Mouse (Mus musculus): ENCODE measurements at regions not wholly inside any gene's neighbourhood (a gene's known extent, or its start where the extent isn't known, plus 50 kb on each side); places are given as distances from the start of the nearest gene placed in this dataset.

- Histone ChIP-seq H3K36me3 (ENCODE audit: control insufficient read depth, insufficient read depth, low read length) (no peaks in the 10 kb centered on the region), H3K27ac (ENCODE audit: low read length) (no peak overlapping the region), H3K27me3 (ENCODE audit: control insufficient read depth, insufficient read depth, low read depth, low read length) (no peaks in the 10 kb centered on the region), H3K4me2 (ENCODE audit: low read length) (no peak overlapping the region), H3K9ac (ENCODE audit: low read depth, low read length) (no peak overlapping the region), H3K9me3 (replicated peaks; ENCODE audit: control insufficient read depth, low read length, poor library complexity, severe bottlenecking) (no peaks in the 10 kb centered on the region), H3K4me1 (ENCODE audit: control insufficient read depth, insufficient read depth, low read length) (no peaks in the 10 kb centered on the region), H3K4me3 (ENCODE audit: low read depth, low read length) (no peak overlapping the region)
- no peak for ATAC-seq
- WGBS: 76% methylated on average over 5 of the region's 5 CpGs
Measured at GRCm38 (mm10) chr1:194334752-194335719, 283.0 kb upstream of the Plxna2 start.

DNA sequence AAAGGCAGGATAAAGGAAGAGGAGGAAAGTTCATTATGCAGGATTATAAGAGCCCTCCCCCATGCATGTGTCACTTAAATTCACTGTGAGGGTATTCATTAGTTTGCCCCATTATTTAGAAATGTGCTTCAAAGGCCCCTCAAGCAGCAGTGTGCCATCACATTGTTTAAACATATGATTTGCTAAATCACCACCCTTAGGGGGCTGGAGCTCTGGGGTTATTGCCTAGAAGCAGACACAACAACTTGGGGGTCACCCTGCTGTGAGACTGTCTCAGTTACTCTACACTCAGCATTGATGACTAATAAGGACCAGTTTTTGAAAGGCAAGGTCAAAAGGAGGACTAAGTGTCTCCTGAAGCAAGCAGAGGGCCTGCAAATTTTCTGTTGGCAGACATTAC lies 285.4 kb upstream of the Plxna2 start:
- Histone ChIP-seq H3K27ac (ENCODE audit: low read length) (no peak overlapping the region), H3K9me3 (replicated peaks; ENCODE audit: control insufficient read depth, low read length, poor library complexity, severe bottlenecking) (no peaks in the 10 kb centered on the region), H3K4me1 (ENCODE audit: control insufficient read depth, insufficient read depth, low read length) (no peaks in the 10 kb centered on the region), H3K4me2 (ENCODE audit: low read length) (no peak overlapping the region), H3K27me3 (ENCODE audit: control insufficient read depth, insufficient read depth, low read depth, low read length) (no peaks in the 10 kb centered on the region), H3K4me3 (ENCODE audit: low read depth, low read length) (no peak overlapping the region), H3K36me3 (ENCODE audit: control insufficient read depth, insufficient read depth, low read length) (no peaks in the 10 kb centered on the region), H3K9ac (ENCODE audit: low read depth, low read length) (no peak overlapping the region)
- ATAC-seq: no peak

- Histone ChIP-seq H3K4me3 (ENCODE audit: low read depth, low read length) (no peak overlapping the region), H3K36me3 (ENCODE audit: control insufficient read depth, insufficient read depth, low read length) (no peaks in the 10 kb centered on the region), H3K4me1 (ENCODE audit: control insufficient read depth, insufficient read depth, low read length) (no peaks in the 10 kb centered on the region), H3K9me3 (replicated peaks; ENCODE audit: control insufficient read depth, low read length, poor library complexity, severe bottlenecking) (no peaks in the 10 kb centered on the region), H3K27ac (ENCODE audit: low read length) (no peak overlapping the region), H3K4me2 (ENCODE audit: low read length) (no peak overlapping the region), H3K9ac (ENCODE audit: low read depth, low read length) (no peak overlapping the region), H3K27me3 (ENCODE audit: control insufficient read depth, insufficient read depth, low read depth, low read length) (no peaks in the 10 kb centered on the region)
- WGBS: 89% methylated on average over 1 of the region's 1 CpGs
- ATAC-seq: no peak
Measured at GRCm38 (mm10) chr1:194330471-194330870, 287.5 kb upstream of the Plxna2 start.

GRCm38 (mm10) chr1:194320320-194321036 lies 297.5 kb upstream of the Plxna2 start:
- 37% methylated on average over 3 of the region's 3 CpGs for WGBS
- no peak overlapping the region for H3K4me2 ChIP-seq (ENCODE audit: low read length)
- ATAC-seq: no peak

GRCm38 (mm10) chr1:194318351-194318750 lies 299.7 kb upstream of the Plxna2 start:
- ATAC-seq: no peak
- Histone ChIP-seq H3K9me3 (replicated peaks; ENCODE audit: control insufficient read depth, low read length, poor library complexity, severe bottlenecking) (no peaks in the 10 kb centered on the region), H3K4me1 (ENCODE audit: control insufficient read depth, insufficient read depth, low read length) (peaks cover 8% of the 10 kb centered on the region), H3K4me2 (ENCODE audit: low read length) (no peak overlapping the region), H3K27ac (ENCODE audit: low read length) (no peak overlapping the region), H3K9ac (ENCODE audit: low read depth, low read length) (no peak overlapping the region), H3K36me3 (ENCODE audit: control insufficient read depth, insufficient read depth, low read length) (no peaks in the 10 kb centered on the region), H3K27me3 (ENCODE audit: control insufficient read depth, insufficient read depth, low read depth, low read length) (no peaks in the 10 kb centered on the region), H3K4me3 (ENCODE audit: low read depth, low read length) (no peak overlapping the region)

More at GRCm38 (mm10) chr1:194320320-194321036, 297.5 kb upstream of the Plxna2 start:
- Histone ChIP-seq H3K27me3 (ENCODE audit: control insufficient read depth, insufficient read depth, low read depth, low read length) (no peaks in the 10 kb centered on the region), H3K9me3 (replicated peaks; ENCODE audit: control insufficient read depth, low read length, poor library complexity, severe bottlenecking) (no peaks in the 10 kb centered on the region), H3K4me1 (ENCODE audit: control insufficient read depth, insufficient read depth, low read length) (peaks cover 8% of the 10 kb centered on the region), H3K4me3 (ENCODE audit: low read depth, low read length) (no peak overlapping the region), H3K9ac (ENCODE audit: low read depth, low read length) (no peak overlapping the region), H3K36me3 (ENCODE audit: control insufficient read depth, insufficient read depth, low read length) (no peaks in the 10 kb centered on the region), H3K27ac (ENCODE audit: low read length) (no peak overlapping the region)

DNA sequence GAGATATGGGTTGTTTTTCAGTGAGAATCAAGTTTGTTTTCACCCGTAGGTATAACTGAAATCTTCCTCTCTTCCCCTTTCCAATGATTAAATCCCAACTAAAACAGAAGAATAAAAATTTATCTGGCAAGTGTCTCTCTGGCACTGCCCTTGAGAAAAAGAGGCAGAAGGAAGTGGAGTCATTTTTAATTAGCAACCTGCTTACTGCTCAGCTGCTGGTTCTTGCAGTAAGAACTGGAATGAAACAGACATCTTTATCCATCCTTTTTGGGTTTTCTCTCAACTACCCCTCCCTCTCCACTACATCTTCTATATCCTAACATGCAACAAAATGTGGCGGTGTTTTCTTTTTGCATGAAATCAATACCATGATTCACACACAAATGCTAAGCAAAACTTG lies 302.4 kb upstream of the Plxna2 start:
- ATAC-seq: no peak
- Histone ChIP-seq H3K36me3 (ENCODE audit: control insufficient read depth, insufficient read depth, low read length) (no peaks in the 10 kb centered on the region), H3K4me3 (ENCODE audit: low read depth, low read length) (no peak overlapping the region), H3K4me1 (ENCODE audit: control insufficient read depth, insufficient read depth, low read length) (peaks cover 6% of the 10 kb centered on the region; the same call in 1 of the 2 replicates), H3K9ac (ENCODE audit: low read depth, low read length) (no peak overlapping the region), H3K4me2 (ENCODE audit: low read length) (no peak overlapping the region), H3K27ac (ENCODE audit: low read length) (no peak overlapping the region), H3K9me3 (replicated peaks; ENCODE audit: control insufficient read depth, low read length, poor library complexity, severe bottlenecking) (no peaks in the 10 kb centered on the region), H3K27me3 (ENCODE audit: control insufficient read depth, insufficient read depth, low read depth, low read length) (no peaks in the 10 kb centered on the region)
- WGBS: 93% methylated on average over 2 of the region's 2 CpGs

DNA sequence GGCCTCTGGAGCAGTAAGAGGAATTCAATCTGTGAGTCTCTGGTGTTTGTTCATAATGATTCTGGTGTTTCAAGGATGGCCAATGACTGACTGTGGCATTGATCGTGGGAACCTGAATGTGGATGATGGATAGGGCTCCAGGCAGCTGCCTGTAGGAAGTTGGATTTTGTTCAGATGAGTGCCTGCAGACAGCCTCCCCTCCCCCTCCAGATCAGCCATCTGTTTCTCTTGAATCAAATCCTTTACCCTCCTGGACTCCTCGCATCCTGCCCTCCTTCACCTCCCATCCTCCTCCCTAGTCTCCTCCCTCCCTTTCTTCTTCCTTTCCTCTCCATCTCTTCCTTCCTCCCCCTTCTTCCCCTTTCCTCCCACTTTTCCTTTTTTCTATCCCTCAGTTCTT lies 307.6 kb upstream of the Plxna2 start:
- Histone ChIP-seq H3K36me3 (ENCODE audit: control insufficient read depth, insufficient read depth, low read length) (no peaks in the 10 kb centered on the region), H3K27ac (ENCODE audit: low read length) (no peak overlapping the region), H3K27me3 (ENCODE audit: control insufficient read depth, insufficient read depth, low read depth, low read length) (no peaks in the 10 kb centered on the region), H3K9ac (ENCODE audit: low read depth, low read length) (no peak overlapping the region), H3K4me2 (ENCODE audit: low read length) (no peak overlapping the region), H3K4me1 (ENCODE audit: control insufficient read depth, insufficient read depth, low read length) (no peaks in the 10 kb centered on the region), H3K9me3 (replicated peaks; ENCODE audit: control insufficient read depth, low read length, poor library complexity, severe bottlenecking) (no peaks in the 10 kb centered on the region), H3K4me3 (ENCODE audit: low read depth, low read length) (no peak overlapping the region)
- WGBS: 22% methylated on average over 2 of the region's 2 CpGs
- no peak for ATAC-seq

DNA sequence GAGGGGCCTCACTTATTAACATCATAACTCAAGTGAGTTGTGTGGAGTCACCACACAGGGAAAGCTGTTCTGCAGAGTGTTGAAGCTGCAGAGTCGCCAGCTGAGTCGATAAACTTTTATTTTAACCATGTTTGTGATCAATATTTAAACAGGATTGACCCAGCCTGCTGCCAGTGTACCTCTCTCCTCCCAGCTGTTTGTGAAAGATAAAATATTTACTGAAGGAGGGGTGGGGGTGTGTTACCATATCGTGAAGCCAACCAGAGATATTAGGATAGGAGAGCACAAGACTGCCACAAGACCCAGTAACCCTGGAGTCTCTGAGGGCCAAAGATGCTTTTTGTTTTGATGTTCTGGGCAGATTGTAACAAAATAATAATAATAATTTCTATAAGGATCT lies 309.4 kb upstream of the Plxna2 start:
- Histone ChIP-seq H3K36me3 (ENCODE audit: control insufficient read depth, insufficient read depth, low read length) (no peaks in the 10 kb centered on the region), H3K9me3 (replicated peaks; ENCODE audit: control insufficient read depth, low read length, poor library complexity, severe bottlenecking) (no peaks in the 10 kb centered on the region), H3K27ac (ENCODE audit: low read length) (no peak overlapping the region), H3K4me1 (ENCODE audit: control insufficient read depth, insufficient read depth, low read length) (no peaks in the 10 kb centered on the region), H3K27me3 (ENCODE audit: control insufficient read depth, insufficient read depth, low read depth, low read length) (no peaks in the 10 kb centered on the region), H3K4me2 (ENCODE audit: low read length) (no peak overlapping the region), H3K4me3 (ENCODE audit: low read depth, low read length) (no peak overlapping the region), H3K9ac (ENCODE audit: low read depth, low read length) (no peak overlapping the region)
- ATAC-seq: no peak
- 86% methylated on average over 3 of the region's 3 CpGs for WGBS

DNA sequence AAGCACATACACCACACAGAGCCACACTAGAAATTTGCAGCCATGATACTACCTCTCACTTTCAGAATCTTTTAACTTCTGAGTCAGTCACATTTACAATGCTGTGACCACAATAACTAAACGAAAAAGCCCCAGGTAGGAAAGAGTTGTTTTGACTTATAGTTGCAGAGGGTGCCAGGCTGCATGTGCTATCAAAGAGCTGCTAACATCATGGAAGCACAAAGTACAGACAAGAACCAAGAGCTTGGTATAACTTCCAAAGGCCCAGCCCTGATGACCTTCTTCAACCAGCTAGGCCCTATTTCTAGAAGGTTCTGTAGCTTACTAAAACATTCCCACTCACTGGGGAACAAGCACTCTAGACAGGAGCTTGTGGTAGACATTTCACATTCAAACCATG lies 314.1 kb upstream of the Plxna2 start:
- Histone ChIP-seq H3K9ac (ENCODE audit: low read depth, low read length) (no peak overlapping the region), H3K4me3 (ENCODE audit: low read depth, low read length) (no peak overlapping the region), H3K27ac (ENCODE audit: low read length) (no peak overlapping the region), H3K4me1 (ENCODE audit: control insufficient read depth, insufficient read depth, low read length) (no peaks in the 10 kb centered on the region), H3K4me2 (ENCODE audit: low read length) (no peak overlapping the region), H3K27me3 (ENCODE audit: control insufficient read depth, insufficient read depth, low read depth, low read length) (no peaks in the 10 kb centered on the region), H3K36me3 (ENCODE audit: control insufficient read depth, insufficient read depth, low read length) (no peaks in the 10 kb centered on the region), H3K9me3 (replicated peaks; ENCODE audit: control insufficient read depth, low read length, poor library complexity, severe bottlenecking) (no peaks in the 10 kb centered on the region)
- whole genome bisulfite sequencing: 77% methylated on average over 1 of the region's 1 CpGs
- ATAC-seq: no peak

Measured in midbrain, embryonic 16.5 days (tissue).